18 mouse cellular contexts compared by ENCODE assay signal in genomic region chr3:80056636-80057350, GRCm38 (mm10).
DNase-seq lines count a peak whose midpoint lies in the region; ATAC-seq and TF ChIP-seq lines count a peak whose summit lies in the region.
"Had no signal": no experiment of that assay in that cellular context is flagged by ENCODE, and none has a peak within 500 bp of the region (broad histone marks: within the 10 kb centered on the region; RNA-seq: fewer than 3 reads in every experiment).

No protein-coding gene starts in this region.

- TF ChIP-seq POLR2A in heart, adult 2 months (IDR thresholded peaks at IDR 0.05; ENCODE audit: insufficient read depth, low read depth, low read length): no peak
- TF ChIP-seq POLR2A in testis, adult 2 months (IDR thresholded peaks at IDR 0.05; ENCODE audit: control insufficient read depth, low read depth, low read length): no peak

- no peak for ATAC-seq in kidney, embryonic 15.5 days (replicated peaks; ENCODE audit: low FRiP score)
- no peak for ATAC-seq in kidney, embryonic 14.5 days (ENCODE audit: low FRiP score, low TSS enrichment)
- no peak for ATAC-seq in stomach, embryonic 16.5 days (ENCODE audit: insufficient read depth, low FRiP score)
- ATAC-seq: forebrain, embryonic 14.5 days; inflammation-experienced regulatory T-cells, adult 6 months had no signal

- no peak for DNase-seq in heart, adult 2 months
- no peak for DNase-seq in heart, postnatal 4 days
- no peak for DNase-seq in testis, postnatal 10 days (ENCODE audit: low spot score)
- DNase-seq in cerebellum, adult 18-20 months: no peak
- DNase-seq: adrenal gland, adult 8-10 months; cerebellum, postnatal 14 days; right cerebral cortex, postnatal 25 days had no signal

- H3K36me3 ChIP-seq in heart, adult 2 months (ENCODE audit: control insufficient read depth, insufficient read depth, low read length): peaks cover 5% of the 10 kb centered on the region
- no peaks in the 10 kb centered on the region for H3K36me3 ChIP-seq in kidney, embryonic 15.5 days
- H3K36me3 ChIP-seq in kidney, embryonic 14.5 days (ENCODE audit: control insufficient read depth, insufficient read depth, low read length): no peaks in the 10 kb centered on the region
- no peaks in the 10 kb centered on the region for H3K36me3 ChIP-seq in testis, adult 2 months (ENCODE audit: control insufficient read depth, insufficient read depth, low read length)
- H3K36me3 ChIP-seq in stomach, embryonic 16.5 days (ENCODE audit: control insufficient read depth, insufficient read depth, low read length): no peaks in the 10 kb centered on the region
- H3K36me3 ChIP-seq: midbrain, embryonic 10.5 days; neural tube, embryonic 13.5 days had no signal

- WGBS in heart, adult 2 months: 72% methylated on average over 6 of the region's 6 CpGs
- WGBS in kidney, embryonic 15.5 days: 71% methylated on average over 6 of the region's 6 CpGs
- 66% methylated on average over 6 of the region's 6 CpGs for WGBS in kidney, embryonic 14.5 days
- 38% methylated on average over 6 of the region's 6 CpGs for WGBS in stomach, embryonic 16.5 days

- no peaks in the 10 kb centered on the region for H3K9me3 ChIP-seq in kidney, embryonic 15.5 days (replicated peaks)
- no peaks in the 10 kb centered on the region for H3K9me3 ChIP-seq in kidney, embryonic 14.5 days (ENCODE audit: control insufficient read depth, low read length)
- no peaks in the 10 kb centered on the region for H3K9me3 ChIP-seq in stomach, embryonic 16.5 days (replicated peaks; ENCODE audit: control insufficient read depth, low read length)
- H3K9me3 ChIP-seq: midbrain, embryonic 10.5 days; neural tube, embryonic 13.5 days had no signal

- H3K27me3 ChIP-seq in heart, adult 2 months (ENCODE audit: control insufficient read depth, insufficient read depth, low read length): no peaks in the 10 kb centered on the region
- H3K27me3 ChIP-seq in kidney, embryonic 15.5 days: no peaks in the 10 kb centered on the region
- no peaks in the 10 kb centered on the region for H3K27me3 ChIP-seq in kidney, embryonic 14.5 days (ENCODE audit: control insufficient read depth, insufficient read depth, low read length)
- no peaks in the 10 kb centered on the region for H3K27me3 ChIP-seq in testis, adult 2 months (ENCODE audit: control insufficient read depth, insufficient read depth, low read length)
- H3K27me3 ChIP-seq in stomach, embryonic 16.5 days (ENCODE audit: control insufficient read depth, insufficient read depth, low read length): no peaks in the 10 kb centered on the region
- H3K27me3 ChIP-seq: CH12.LX; neural tube, embryonic 13.5 days had no signal

- H3K79me2 ChIP-seq in heart, adult 2 months (replicated peaks; ENCODE audit: control insufficient read depth, insufficient read depth, low read length): no peaks in the 10 kb centered on the region

- H3K9ac ChIP-seq in heart, adult 2 months (ENCODE audit: low read depth, low read length): no peak overlapping the region
- H3K9ac ChIP-seq in kidney, embryonic 15.5 days: no peak overlapping the region
- no peak overlapping the region for H3K9ac ChIP-seq in kidney, embryonic 14.5 days (ENCODE audit: low read depth, low read length)
- H3K9ac ChIP-seq in stomach, embryonic 16.5 days (ENCODE audit: low read length): no peak overlapping the region
- H3K9ac ChIP-seq: neural tube, embryonic 13.5 days had no signal

- intact Hi-C loops in heart, adult 2 months (cut with DNase I): loop anchor here (1.0 to 5.0 kb wide), 2 partner anchors 51 to 64 kb away; no protein-coding TSS in a partner anchor

- H3K4me2 ChIP-seq in kidney, embryonic 15.5 days: no peak overlapping the region
- H3K4me2 ChIP-seq in kidney, embryonic 14.5 days (replicated peaks; ENCODE audit: low read depth, low read length): no peak overlapping the region
- H3K4me2 ChIP-seq in stomach, embryonic 16.5 days (ENCODE audit: low read depth, low read length): peak overlapping the region; percentile 22; the same call in 1 of the 2 replicates
- H3K4me2 ChIP-seq: neural tube, embryonic 13.5 days had no signal

- TF ChIP-seq CTCF in heart, adult 2 months (IDR thresholded peaks at IDR 0.05): no peak
- no peak for TF ChIP-seq CTCF in testis, adult 2 months (IDR thresholded peaks at IDR 0.05; ENCODE audit: control insufficient read depth, insufficient read depth, insufficient replicate concordance, low read depth, low read length)

- H3K27ac ChIP-seq in heart, adult 2 months: peak overlapping the region; percentile 36
- H3K27ac ChIP-seq in kidney, embryonic 15.5 days: 0 out of 2 replicates have a peak overlapping the region, but pooled peaks have one; percentile 6
- H3K27ac ChIP-seq in kidney, embryonic 14.5 days (ENCODE audit: low read depth, low read length): no peak overlapping the region
- 0 out of 2 replicates have a peak overlapping the region, but pooled peaks have one; percentile 29 for H3K27ac ChIP-seq in testis, adult 2 months (ENCODE audit: control insufficient read depth, insufficient read depth, low read depth, low read length)
- H3K27ac ChIP-seq in stomach, embryonic 16.5 days (ENCODE audit: low read length): peak overlapping the region; percentile 21; the same call in 1 of the 2 replicates
- H3K27ac ChIP-seq: kidney, postnatal 0 days; layer of hippocampus, adult 2 months; midbrain, embryonic 10.5 days; neural tube, embryonic 13.5 days had no signal

- TF ChIP-seq EP300 in heart, adult 2 months (IDR thresholded peaks at IDR 0.05; ENCODE audit: insufficient read depth, low read depth, low read length): no peak

- H3K4me1 ChIP-seq in heart, adult 2 months (ENCODE audit: control insufficient read depth, insufficient read depth, low read length): peaks cover 9% of the 10 kb centered on the region
- 0 out of 2 replicates have a peak, but pooled peaks cover 4% of the 10 kb centered on the region for H3K4me1 ChIP-seq in kidney, embryonic 15.5 days
- H3K4me1 ChIP-seq in kidney, embryonic 14.5 days (ENCODE audit: control insufficient read depth, insufficient read depth, low read length): no peaks in the 10 kb centered on the region
- H3K4me1 ChIP-seq in testis, adult 2 months (ENCODE audit: control insufficient read depth, insufficient read depth, low read length): no peaks in the 10 kb centered on the region
- no peaks in the 10 kb centered on the region for H3K4me1 ChIP-seq in stomach, embryonic 16.5 days (ENCODE audit: control insufficient read depth, insufficient read depth, low read length)
- H3K4me1 ChIP-seq: midbrain, embryonic 10.5 days; neural tube, embryonic 13.5 days had no signal

- no peak overlapping the region for H3K4me3 ChIP-seq in heart, adult 2 months
- no peak overlapping the region for H3K4me3 ChIP-seq in kidney, embryonic 15.5 days (replicated peaks)
- H3K4me3 ChIP-seq in kidney, embryonic 14.5 days (ENCODE audit: low read length): no peak overlapping the region
- no peak overlapping the region for H3K4me3 ChIP-seq in testis, adult 2 months (ENCODE audit: control insufficient read depth, low read depth, low read length)
- H3K4me3 ChIP-seq in stomach, embryonic 16.5 days (replicated peaks; ENCODE audit: low read length): no peak overlapping the region
- H3K4me3 ChIP-seq: layer of hippocampus, adult 2 months; midbrain, embryonic 10.5 days; neural tube, embryonic 13.5 days had no signal
